Mouse (Mus musculus) midbrain, embryonic 10.5 days (tissue): ENCODE measurements at regions not wholly inside any gene's neighbourhood (a gene's known extent, or its start where the extent isn't known, plus 50 kb on each side); places are given as distances from the start of the nearest gene placed in this dataset.

ENCODE experiments used
- DNase-seq: peaks from one replicate; pipeline ENCODE4 v3.0.0-alpha.2; 2017; ENCODE audit warnings: low spot score
- H3K27ac ChIP-seq: fragments of 300-500 bp; sonication (generic); replicated peaks from 2 replicates; pipeline ENCODE4 v1.5.1; 2016; ENCODE audit warnings: mild to moderate bottlenecking
- H3K27me3 ChIP-seq: fragments of 300-500 bp; sonication (generic); 2 replicates; pipeline ENCODE4 v1.6.1; 2016; ENCODE audit warnings: low read depth, mild to moderate bottlenecking; ENCODE audit not compliant: poor library complexity, severe bottlenecking
- H3K36me3 ChIP-seq: fragments of 300-500 bp; sonication (generic); 2 replicates; pipeline ENCODE4 v1.6.1; 2016; ENCODE audit warnings: mild to moderate bottlenecking, moderate library complexity
- H3K4me1 ChIP-seq: fragments of 300-500 bp; sonication (generic); 2 replicates; pipeline ENCODE4 v1.6.1; 2016
- H3K4me3 ChIP-seq: fragments of 300-500 bp; sonication (generic); 2 replicates; pipeline ENCODE4 v1.5.1; 2016; ENCODE audit warnings: mild to moderate bottlenecking, moderate library complexity
- H3K9me3 ChIP-seq: fragments of 300-500 bp; sonication (generic); replicated peaks from 2 replicates; pipeline ENCODE4 v1.6.1; 2016; ENCODE audit warnings: mild to moderate bottlenecking
- WGBS: fragments of 180-500 bp; shearing (Covaris S2); methylation state at CpG from one replicate; pipeline ENCODE4 v1.1.7; 2016; 5-methylcytosine and 5-hydroxymethylcytosine counted together

DNA sequence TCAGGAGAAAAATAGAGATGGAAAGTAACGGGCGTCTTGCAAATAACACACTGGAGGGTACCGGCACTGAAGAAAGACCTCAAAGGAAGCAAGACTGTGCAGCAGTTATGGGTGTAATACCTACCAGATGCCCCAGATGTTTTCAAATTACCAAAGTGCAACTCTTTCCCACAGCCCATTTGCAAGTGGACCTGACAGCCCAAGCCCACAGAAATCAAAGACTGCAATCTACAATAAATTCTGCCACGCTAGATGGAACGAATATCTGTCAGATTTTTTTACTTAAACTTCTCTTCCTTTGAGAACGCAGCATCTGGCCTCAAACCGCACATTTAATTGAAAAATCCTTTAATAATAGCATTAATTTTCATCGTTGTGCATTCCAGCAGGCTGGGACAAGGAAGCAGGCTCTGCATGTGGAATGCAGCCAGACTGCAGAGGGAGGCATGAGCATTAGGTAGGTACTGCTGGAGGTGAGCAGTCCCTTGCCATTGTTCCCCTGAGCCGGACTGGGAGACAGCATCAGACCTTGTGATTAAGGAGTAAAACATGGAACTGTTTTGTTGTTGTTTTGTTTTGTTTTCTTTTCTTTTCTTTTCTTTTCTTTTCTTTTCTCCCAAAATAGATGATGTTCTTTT, 419.9 kb downstream of the Efnb2 start:
- peak overlapping the region; percentile 75; the same call in 1 of the 2 replicates for H3K27ac ChIP-seq
- DNase-seq = no peak
- WGBS = 79% methylated on average over 9 of the region's 9 CpGs

DNA sequence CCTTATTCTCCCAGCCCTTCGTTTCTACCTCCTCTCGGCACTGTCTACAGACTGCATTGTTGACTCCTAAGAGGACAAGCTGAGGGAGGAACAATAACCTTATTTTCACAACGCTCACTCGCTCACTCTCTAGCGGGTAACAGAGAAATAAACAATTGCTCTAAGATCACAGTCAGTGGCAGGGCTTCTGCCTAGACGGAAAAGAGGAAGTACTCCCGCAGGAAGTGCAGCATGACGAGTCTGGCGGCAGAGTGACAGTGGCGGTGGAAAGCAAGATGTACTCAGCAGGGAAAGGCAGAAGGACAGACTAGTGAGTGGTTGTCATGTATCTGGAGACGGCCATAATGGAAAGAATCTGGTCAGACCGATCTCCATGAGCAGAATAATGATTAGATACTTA, 421.6 kb downstream of the Efnb2 start:
- H3K27ac ChIP-seq = no peak overlapping the region
- DNase-seq = no peak
- peaks cover 37% of the 10 kb centered on the region for H3K4me1 ChIP-seq
- WGBS = 77% methylated on average over 12 of the region's 12 CpGs
- no peaks in the 10 kb centered on the region for H3K36me3 ChIP-seq
- no peaks in the 10 kb centered on the region for H3K27me3 ChIP-seq
- no peaks in the 10 kb centered on the region for H3K9me3 ChIP-seq
- no peak overlapping the region for H3K4me3 ChIP-seq

More for the DNA sequence above, 419.9 kb downstream of the Efnb2 start:
- no peak overlapping the region for H3K4me3 ChIP-seq
- no peaks in the 10 kb centered on the region for H3K9me3 ChIP-seq
- no peaks in the 10 kb centered on the region for H3K27me3 ChIP-seq
- H3K36me3 ChIP-seq = no peaks in the 10 kb centered on the region
- peaks cover 37% of the 10 kb centered on the region for H3K4me1 ChIP-seq

DNA sequence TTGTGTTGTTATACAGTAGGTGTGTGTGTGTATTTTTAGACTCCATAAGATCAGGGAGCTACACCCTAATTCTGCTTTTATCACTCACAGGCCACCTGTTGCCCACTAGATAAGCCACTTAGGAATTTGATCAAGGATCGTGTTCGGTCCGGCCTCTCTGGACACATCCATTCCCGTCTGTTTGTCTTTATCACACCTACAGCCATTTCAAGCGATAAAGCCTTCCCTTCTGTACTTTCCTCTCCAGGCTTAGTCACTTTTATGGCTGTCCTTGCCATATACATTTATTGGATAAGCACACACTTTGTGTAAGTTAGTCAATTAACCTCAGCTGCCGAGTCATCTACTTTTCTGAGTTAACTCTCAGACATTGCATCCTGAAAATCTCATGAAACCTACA, 423.0 kb downstream of the Efnb2 start:
- 93% methylated on average over 6 of the region's 6 CpGs for WGBS
- no peaks in the 10 kb centered on the region for H3K9me3 ChIP-seq
- no peak overlapping the region for H3K27ac ChIP-seq
- no peaks in the 10 kb centered on the region for H3K27me3 ChIP-seq
- peaks cover 35% of the 10 kb centered on the region for H3K4me1 ChIP-seq
- DNase-seq = no peak
- no peak overlapping the region for H3K4me3 ChIP-seq
- no peaks in the 10 kb centered on the region for H3K36me3 ChIP-seq

DNA sequence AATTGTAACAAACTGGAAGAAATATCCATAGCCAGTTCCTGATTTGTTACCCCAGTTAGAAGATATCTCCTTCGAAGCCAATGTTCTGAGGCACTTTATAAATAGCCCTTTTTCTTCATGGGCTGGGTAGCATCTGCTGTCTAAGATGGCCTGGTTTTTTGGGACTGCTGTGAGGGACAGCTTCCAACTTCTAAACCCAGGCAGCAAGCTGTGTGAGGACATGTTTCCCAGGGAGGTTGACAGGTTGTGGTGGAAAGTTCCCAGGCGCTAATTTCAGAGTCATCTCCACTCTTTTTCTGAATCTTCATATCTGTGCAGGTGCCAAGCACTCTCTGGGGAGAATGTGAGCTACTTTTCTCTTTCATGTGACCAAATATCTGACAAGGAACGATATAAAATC, 427.4 kb downstream of the Efnb2 start:
- H3K27ac ChIP-seq = no peak overlapping the region
- peaks cover 3% of the 10 kb centered on the region; the same call in 1 of the 2 replicates for H3K4me1 ChIP-seq
- DNase-seq = no peak
- no peaks in the 10 kb centered on the region; the same call in 1 of the 2 replicates for H3K27me3 ChIP-seq
- no peak overlapping the region for H3K4me3 ChIP-seq
- no peaks in the 10 kb centered on the region for H3K9me3 ChIP-seq
- 92% methylated on average over 3 of the region's 3 CpGs for WGBS
- H3K36me3 ChIP-seq = no peaks in the 10 kb centered on the region

DNA sequence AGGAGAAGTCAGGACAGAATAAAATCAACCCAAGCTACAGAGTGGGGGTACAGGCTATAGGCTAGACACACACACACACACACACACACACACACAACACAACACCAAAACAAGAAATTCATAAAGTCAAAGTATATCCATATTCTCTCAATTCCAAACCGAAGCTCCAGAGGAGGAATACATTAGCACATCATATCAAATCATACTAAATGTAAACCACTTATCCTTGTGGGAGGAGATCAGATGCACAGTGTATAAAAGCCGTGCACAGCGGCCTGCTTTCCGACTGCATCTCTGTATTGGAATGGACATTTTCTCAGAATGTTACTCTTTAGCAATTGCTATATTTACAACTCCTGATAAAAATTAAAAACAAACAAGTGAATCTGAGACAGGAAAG, 427.9 kb downstream of the Efnb2 start:
- no peaks in the 10 kb centered on the region for H3K9me3 ChIP-seq
- no peak overlapping the region for H3K4me3 ChIP-seq
- no peak for DNase-seq
- WGBS = 99% methylated on average over 4 of the region's 4 CpGs
- no peak overlapping the region for H3K27ac ChIP-seq
- no peaks in the 10 kb centered on the region; the same call in 1 of the 2 replicates for H3K27me3 ChIP-seq
- H3K4me1 ChIP-seq = peaks cover 3% of the 10 kb centered on the region; the same call in 1 of the 2 replicates
- no peaks in the 10 kb centered on the region for H3K36me3 ChIP-seq

DNA sequence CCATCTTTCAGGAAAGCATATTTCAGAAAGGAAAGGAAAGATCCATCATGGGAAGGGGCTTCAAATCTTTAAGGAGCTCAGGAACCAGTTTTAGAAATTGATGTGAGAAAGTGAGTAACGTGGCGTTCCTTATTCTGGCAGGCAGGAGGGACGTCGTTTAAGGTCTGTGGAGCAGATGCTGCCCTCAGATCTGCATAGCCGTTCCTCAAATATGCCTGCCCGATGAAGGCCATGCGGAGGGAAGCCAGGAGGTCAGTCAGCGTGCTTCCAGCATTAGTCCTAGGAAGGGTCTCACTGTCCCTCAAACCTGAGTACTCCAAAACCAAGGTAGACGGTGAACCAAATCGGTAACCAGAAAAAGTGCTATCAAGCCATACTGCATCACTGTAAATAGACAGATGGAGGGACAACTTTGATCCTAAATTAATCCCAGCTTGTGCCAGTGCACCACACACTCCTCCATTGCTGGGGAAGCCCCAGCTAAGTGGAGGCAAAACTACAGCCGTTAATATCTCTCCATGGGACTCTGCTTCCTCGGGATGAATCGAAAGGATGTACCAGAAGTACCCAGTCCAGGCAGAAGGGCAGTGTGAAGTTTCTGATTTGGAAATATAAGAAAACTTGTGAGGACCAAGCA, 428.9 kb downstream of the Efnb2 start:
- Histone ChIP-seq H3K4me3 (no peak overlapping the region), H3K27me3 (no peaks in the 10 kb centered on the region; the same call in 1 of the 2 replicates), H3K27ac (no peak overlapping the region), H3K36me3 (no peaks in the 10 kb centered on the region), H3K4me1 (peaks cover 3% of the 10 kb centered on the region; the same call in 1 of the 2 replicates), H3K9me3 (no peaks in the 10 kb centered on the region)
- DNase-seq = no peak
- 88% methylated on average over 13 of the region's 13 CpGs for WGBS

DNA sequence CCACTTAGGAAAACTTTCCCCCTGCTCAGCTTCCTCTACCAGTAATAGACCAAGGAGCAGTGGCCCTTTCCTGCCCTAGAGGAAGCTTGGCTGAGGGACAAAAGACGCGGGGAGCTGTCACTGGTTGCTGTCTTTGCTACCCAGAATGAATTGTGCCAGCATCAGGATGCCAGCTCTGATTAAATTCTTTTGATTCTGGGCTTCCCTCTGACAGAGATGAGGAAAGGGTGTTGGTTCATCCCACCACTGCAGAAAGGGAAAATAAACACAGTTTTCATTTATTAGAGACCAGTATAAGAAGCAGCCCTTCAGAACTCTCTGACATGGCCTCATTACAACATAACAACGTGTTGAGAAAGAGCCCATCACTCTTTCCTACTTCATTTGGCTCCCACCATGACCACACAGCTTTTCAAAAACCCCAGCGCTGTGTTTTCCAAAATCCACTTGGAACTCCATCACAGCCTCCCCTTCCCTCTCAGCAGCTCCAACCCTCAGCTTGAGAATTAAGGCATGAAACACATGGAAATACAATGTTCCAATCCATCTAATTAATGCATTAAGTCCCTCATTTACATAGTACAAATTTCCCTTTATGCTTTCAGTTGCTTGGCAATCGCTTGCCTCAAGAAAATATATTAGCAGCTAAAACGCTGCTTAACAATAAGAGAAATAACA, 429.6 kb downstream of the Efnb2 start:
- WGBS = 83% methylated on average over 6 of the region's 6 CpGs

DNA sequence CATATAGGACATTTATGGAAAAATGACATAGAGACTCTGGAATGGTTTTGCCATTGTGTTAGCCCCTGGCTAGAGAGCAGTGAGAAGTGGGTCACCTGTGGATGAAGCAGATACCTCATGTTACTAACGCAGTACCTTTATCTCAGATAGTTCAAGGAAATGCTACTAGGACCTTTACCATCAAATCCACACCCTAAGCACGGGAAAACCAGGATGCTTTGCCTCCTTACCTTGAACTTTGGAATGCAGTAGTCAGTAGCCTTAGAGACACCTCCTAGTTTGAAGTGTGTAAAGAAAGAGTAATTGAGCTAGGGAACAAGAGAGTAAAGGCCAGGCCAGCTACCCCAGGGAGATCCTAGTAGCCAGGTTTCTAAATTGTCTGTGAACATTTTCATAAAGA, 435.0 kb downstream of the Efnb2 start:
- Histone ChIP-seq H3K4me3 (no peak overlapping the region), H3K27me3 (peaks cover 35% of the 10 kb centered on the region), H3K9me3 (no peaks in the 10 kb centered on the region), H3K27ac (no peak overlapping the region), H3K36me3 (no peaks in the 10 kb centered on the region), H3K4me1 (peaks cover 12% of the 10 kb centered on the region)
- DNase-seq = no peak
- 87% methylated on average over 2 of the region's 2 CpGs for WGBS

More for the DNA sequence above, 429.6 kb downstream of the Efnb2 start:
- no peaks in the 10 kb centered on the region for H3K9me3 ChIP-seq
- H3K36me3 ChIP-seq = no peaks in the 10 kb centered on the region
- peaks cover 4% of the 10 kb centered on the region for H3K27me3 ChIP-seq
- no peak overlapping the region for H3K4me3 ChIP-seq
- DNase-seq = no peak
- H3K27ac ChIP-seq = no peak overlapping the region
- H3K4me1 ChIP-seq = peaks cover 3% of the 10 kb centered on the region; the same call in 1 of the 2 replicates

DNA sequence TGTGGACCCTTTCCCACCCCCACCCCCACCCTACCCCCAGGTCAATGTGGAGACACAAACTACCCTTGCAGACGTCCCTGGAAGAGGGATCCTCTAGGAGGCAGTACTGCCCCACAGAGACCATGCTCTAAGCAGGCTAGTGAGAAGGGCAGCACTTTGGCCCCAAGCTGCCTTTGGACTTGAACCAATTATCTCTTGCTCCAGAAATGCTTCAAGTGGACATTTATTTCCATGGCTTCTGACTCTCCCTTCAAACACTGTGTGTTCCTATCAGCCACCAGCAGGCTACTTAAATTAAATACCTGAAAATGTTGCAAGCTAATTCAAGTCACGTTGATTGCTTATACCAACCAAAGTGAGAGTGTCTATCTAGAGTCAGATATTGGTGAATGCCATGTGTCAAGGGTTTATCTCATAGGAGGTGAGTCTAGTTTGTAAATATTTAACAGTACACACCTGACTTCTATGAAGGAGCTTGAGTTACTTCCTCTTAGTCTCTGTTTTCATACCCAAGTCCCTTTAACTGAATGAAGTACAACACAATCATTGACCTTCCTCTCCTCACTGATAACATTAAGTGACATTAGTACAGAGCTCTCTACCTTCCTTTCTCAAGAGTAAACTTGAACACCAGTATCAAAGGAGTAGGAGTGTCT, 435.7 kb downstream of the Efnb2 start:
- no peaks in the 10 kb centered on the region for H3K36me3 ChIP-seq
- 55% methylated on average over 2 of the region's 2 CpGs for WGBS
- H3K27ac ChIP-seq = no peak overlapping the region
- no peak for DNase-seq
- H3K27me3 ChIP-seq = peaks cover 35% of the 10 kb centered on the region
- peaks cover 13% of the 10 kb centered on the region for H3K4me1 ChIP-seq
- H3K9me3 ChIP-seq = no peaks in the 10 kb centered on the region
- H3K4me3 ChIP-seq = no peak overlapping the region

DNA sequence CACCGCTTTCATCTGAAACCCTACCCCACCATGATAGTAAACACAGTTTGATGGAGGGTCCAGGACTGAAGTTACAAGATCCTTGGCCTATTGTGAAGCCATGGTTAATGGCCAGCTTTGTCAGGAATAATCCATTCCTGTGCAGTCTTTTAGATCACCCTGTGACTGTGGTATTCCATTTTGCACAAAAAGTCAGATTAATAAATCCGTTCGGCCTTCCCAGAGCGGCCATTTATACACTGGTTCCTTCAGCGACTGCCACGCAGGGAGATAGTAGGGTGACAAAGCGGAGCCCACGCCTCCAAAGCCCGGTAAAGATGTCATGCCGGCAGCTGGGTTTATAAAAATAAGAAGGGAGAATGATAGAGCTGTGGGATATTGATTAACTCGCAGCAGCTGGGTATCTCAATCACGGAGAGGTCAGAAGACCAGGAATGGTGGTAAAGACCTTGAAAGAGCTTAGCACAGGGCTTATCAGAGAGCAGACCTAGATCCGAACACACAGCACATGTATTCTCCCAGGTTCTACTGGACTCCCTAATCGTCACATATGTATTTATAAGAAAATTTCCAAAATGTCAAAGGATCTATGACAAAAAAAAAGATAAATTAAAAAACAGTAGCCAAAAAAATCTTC, 440.5 kb downstream of the Efnb2 start:
- WGBS = 50% methylated on average over 14 of the region's 14 CpGs
- Histone ChIP-seq H3K27me3 (peaks cover 32% of the 10 kb centered on the region), H3K36me3 (no peaks in the 10 kb centered on the region), H3K4me1 (peaks cover 31% of the 10 kb centered on the region), H3K9me3 (no peaks in the 10 kb centered on the region), H3K27ac (peak overlapping the region; percentile 50), H3K4me3 (no peak overlapping the region)
- DNase-seq = peak; percentile 48

DNA sequence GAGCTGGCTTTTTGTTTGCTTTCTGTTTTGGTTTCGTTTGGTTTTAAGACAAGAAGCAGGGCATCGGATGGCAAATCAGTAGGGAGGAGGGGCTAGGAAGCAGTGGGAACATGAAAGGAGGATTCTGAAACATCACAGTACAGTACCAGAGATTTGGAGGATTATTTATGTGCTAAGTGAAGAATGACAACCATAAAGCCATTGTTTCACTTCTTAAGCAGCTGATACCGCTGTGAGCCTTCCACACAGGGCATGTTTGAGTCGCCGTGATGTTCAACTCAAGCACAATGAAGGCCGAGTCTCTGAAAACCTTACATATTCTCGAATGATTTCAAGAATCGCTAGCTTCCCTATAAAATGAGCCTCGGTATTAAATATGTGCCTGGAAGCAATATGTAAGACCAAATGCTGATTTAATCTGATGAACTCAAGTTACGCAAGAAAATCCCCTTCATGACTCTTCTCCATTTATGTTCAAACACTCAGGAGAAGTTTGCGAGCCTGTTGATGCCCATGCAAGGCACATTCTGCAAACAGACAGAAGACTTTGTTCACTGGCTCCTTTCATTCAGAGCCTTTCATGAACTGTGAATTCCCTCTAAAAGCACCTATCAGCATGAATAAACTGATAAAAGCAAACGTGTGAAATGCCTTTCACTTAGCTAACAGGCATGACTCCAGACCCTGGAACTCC, 441.2 kb downstream of the Efnb2 start:
- H3K4me1 ChIP-seq = peaks cover 31% of the 10 kb centered on the region
- WGBS = 57% methylated on average over 12 of the region's 12 CpGs
- H3K27ac ChIP-seq = 0 out of 2 replicates have a peak overlapping the region, but pooled peaks have one; percentile 24
- no peaks in the 10 kb centered on the region for H3K9me3 ChIP-seq
- no peak overlapping the region for H3K4me3 ChIP-seq
- H3K36me3 ChIP-seq = no peaks in the 10 kb centered on the region
- no peak for DNase-seq
- H3K27me3 ChIP-seq = peaks cover 29% of the 10 kb centered on the region

DNA sequence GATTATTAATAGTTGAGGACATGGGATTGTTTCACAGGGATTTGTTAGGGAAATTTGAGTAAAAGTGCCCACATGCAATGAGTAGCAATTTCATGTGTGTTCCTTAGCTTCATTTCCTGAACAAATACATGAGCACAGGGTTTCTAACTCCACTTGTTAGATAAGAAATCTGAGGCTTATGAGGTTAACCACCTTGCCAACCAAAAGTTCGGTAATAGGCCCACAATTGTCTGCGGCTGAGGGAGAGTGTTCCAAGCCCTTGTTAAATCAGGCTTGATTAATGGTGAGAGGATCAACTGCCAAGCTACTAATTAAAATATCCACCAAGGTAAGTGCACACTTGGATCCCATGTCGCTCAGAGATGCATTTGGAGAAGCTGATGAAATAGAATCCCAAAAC, 468.0 kb downstream of the Efnb2 start:
- WGBS = 91% methylated on average over 3 of the region's 3 CpGs
- Histone ChIP-seq H3K27me3 (no peaks in the 10 kb centered on the region), H3K4me3 (no peak overlapping the region), H3K36me3 (no peaks in the 10 kb centered on the region), H3K9me3 (no peaks in the 10 kb centered on the region), H3K27ac (no peak overlapping the region), H3K4me1 (no peaks in the 10 kb centered on the region)
- DNase-seq = no peak
